Mouse (Mus musculus) hindbrain, embryonic 14.5 days (tissue): ENCODE data around the gene Hist1h4d. TPM values are rescaled to one million over a fixed set of nuclear protein-coding genes. Genes with fewer than 3 reads are reported as not detected.
"Not testable (repeated sequence)": the region's sequence is repeated elsewhere in the genome, so short reads cannot be mapped to it uniquely, and the experiment has no call there.

Experiments
- ATAC-seq: fragments of 200-750 bp; cut with Nextera tagmentation; 2 replicates; pipeline ENCODE4 v1.8.0; 2017; ENCODE audit warnings: moderate number of reproducible peaks, mild to moderate bottlenecking, moderate TSS enrichment, moderate library complexity; ENCODE audit not compliant: low FRiP score
- DNase-seq: peaks from one replicate; pipeline ENCODE4 v3.0.0-alpha.2; 2015; ENCODE audit warnings: low spot score
- H3K27ac ChIP-seq: fragments of 300-500 bp; sonication (generic); 2 replicates; pipeline ENCODE4 v1.5.1; 2014; ENCODE audit warnings: mild to moderate bottlenecking, moderate library complexity
- H3K27me3 ChIP-seq: fragments of 300-500 bp; sonication (generic); 2 replicates; pipeline ENCODE4 v1.6.1; 2014; ENCODE audit warnings: mild to moderate bottlenecking, low read length, mixed read lengths; ENCODE audit not compliant: control insufficient read depth, insufficient read depth
- H3K36me3 ChIP-seq: fragments of 300-500 bp; sonication (generic); replicated peaks from 2 replicates; pipeline ENCODE4 v1.6.1; 2014; ENCODE audit not compliant: control insufficient read depth, insufficient read depth
- H3K4me1 ChIP-seq: fragments of 300-500 bp; sonication (generic); replicated peaks from 2 replicates; pipeline ENCODE4 v1.6.1; 2014; ENCODE audit warnings: antibody characterized with exemption, low read length, mixed read lengths; ENCODE audit not compliant: control insufficient read depth, insufficient read depth
- H3K4me2 ChIP-seq: fragments of 300-500 bp; sonication (generic); replicated peaks from 2 replicates; pipeline ENCODE4 v1.6.1; 2014; ENCODE audit warnings: mild to moderate bottlenecking, moderate library complexity
- H3K4me3 ChIP-seq: fragments of 300-500 bp; sonication (generic); replicated peaks from 2 replicates; pipeline ENCODE4 v1.5.1; 2014; ENCODE audit warnings: mild to moderate bottlenecking, low read length
- H3K9ac ChIP-seq: fragments of 300-500 bp; sonication (generic); 2 replicates; pipeline ENCODE4 v1.6.1; 2014
- H3K9me3 ChIP-seq: fragments of 300-500 bp; sonication (generic); 2 replicates; pipeline ENCODE4 v1.6.1; 2016; ENCODE audit warnings: low read length; ENCODE audit not compliant: control insufficient read depth
- WGBS: fragments of 180-500 bp; shearing (Covaris S2); extraction: QIAGEN DNeasy Blood & Tissue Kit; methylation state at CpG from one replicate; pipeline ENCODE4 v1.1.7; 2014; 5-methylcytosine and 5-hydroxymethylcytosine counted together
- polyA plus RNA-seq: library from polyadenylated mRNA; unstranded; fragments of >200 nt; fragmentation: Nextera tagmentation; extraction: Ambion mirVana; gene quantifications from 2 replicates; pipeline ENCODE4 v1.2.1, GENCODE M21; 2014

The Hist1h4d gene
- polyA plus RNA-seq, 1 experiment from 2014 or later: 37.2 TPM

GRCm38 (mm10) chr13:23561531-23561882 lies 19.9 kb upstream of the Hist1h4d start:
- H3K9ac ChIP-seq: peak overlapping the region; percentile 62; the same call in 1 of the 2 replicates
- not testable (repeated sequence) for H3K27me3 ChIP-seq
- WGBS: 0% methylated on average over 2 of the region's 5 CpGs

GRCm38 (mm10) chr13:23561883-23562659 lies 19.3 kb upstream of the Hist1h4d start, which contains the start of gene Hist1h3e:
Gene Hist1h3e (minus strand): TSS chr13:23562369.
- ATAC-seq: peak; percentile 96
- Histone ChIP-seq H3K4me3 (peak within 1 kb of the TSS; percentile 34), H3K9ac (peak within 1 kb of the TSS; percentile 62), H3K4me2 (peak within 1 kb of the TSS; percentile 67), H3K27ac (peak within 1 kb of the TSS; percentile 96)
- DNase-seq: peak; percentile 98
- H3K4me1 ChIP-seq, H3K36me3 ChIP-seq, H3K9me3 ChIP-seq, H3K27me3 ChIP-seq: not testable (repeated sequence)
- WGBS: under 1% methylated on average over 46 of the region's 67 CpGs

More at GRCm38 (mm10) chr13:23561531-23561882, 19.9 kb upstream of the Hist1h4d start:
- not testable (repeated sequence) for H3K9me3 ChIP-seq, DNase-seq, H3K36me3 ChIP-seq, H3K4me1 ChIP-seq, ATAC-seq
- H3K27ac ChIP-seq: peak overlapping the region; percentile 96
- peak overlapping the region; percentile 67 for H3K4me2 ChIP-seq
- H3K4me3 ChIP-seq: peak overlapping the region; percentile 34

GRCm38 (mm10) chr13:23562699-23563462 lies 18.5 kb upstream of the Hist1h4d start:
- Histone ChIP-seq H3K4me2 (peak overlapping the region; percentile 67), H3K4me1 (no peaks in the 10 kb centered on the region), H3K9ac (peak overlapping the region; percentile 62), H3K27me3 (no peaks in the 10 kb centered on the region), H3K36me3 (no peaks in the 10 kb centered on the region), H3K4me3 (peak overlapping the region; percentile 34), H3K27ac (peak overlapping the region; percentile 96), H3K9me3 (no peaks in the 10 kb centered on the region)
- WGBS: 3% methylated on average over 18 of the region's 18 CpGs
- ATAC-seq (peak; percentile 63), DNase-seq (peak; percentile 83)

- H3K4me3 ChIP-seq: no peak overlapping the region
- DNase-seq: no peak
- no peaks in the 10 kb centered on the region for H3K27me3 ChIP-seq
- WGBS: 86% methylated on average over 2 of the region's 2 CpGs
- no peak overlapping the region for H3K4me2 ChIP-seq
- H3K4me1 ChIP-seq: no peaks in the 10 kb centered on the region
- no peak overlapping the region for H3K9ac ChIP-seq
- no peak for ATAC-seq
- no peaks in the 10 kb centered on the region for H3K36me3 ChIP-seq
- H3K9me3 ChIP-seq: no peaks in the 10 kb centered on the region
- H3K27ac ChIP-seq: peak overlapping the region; percentile 96; the same call in 1 of the 2 replicates
Measured at GRCm38 (mm10) chr13:23564482-23564881, 16.9 kb upstream of the Hist1h4d start.

GRCm38 (mm10) chr13:23570261-23571021 lies 11.0 kb upstream of the Hist1h4d start:
- H3K27me3 ChIP-seq, H3K36me3 ChIP-seq, H3K9me3 ChIP-seq, ATAC-seq, DNase-seq: not testable (repeated sequence)
- Histone ChIP-seq H3K4me2 (peak overlapping the region; percentile 67), H3K4me1 (peaks cover 25% of the 10 kb centered on the region), H3K27ac (peak overlapping the region; percentile 85), H3K9ac (peak overlapping the region; percentile 56), H3K4me3 (peak overlapping the region; percentile 32)
- 2% methylated on average over 22 of the region's 41 CpGs for WGBS

- ATAC-seq: peak; percentile 93
- under 1% methylated on average over 18 of the region's 18 CpGs for WGBS
- H3K4me2 ChIP-seq: peak within 1 kb of the TSS; percentile 67
- H3K9ac ChIP-seq: peak within 1 kb of the TSS; percentile 63
- H3K4me1 ChIP-seq: peaks cover 27% of the 10 kb centered on the region
- DNase-seq: peak; percentile 90
- no peaks in the 10 kb centered on the region for H3K27me3 ChIP-seq
- H3K4me3 ChIP-seq: peak within 1 kb of the TSS; percentile 32
- no peaks in the 10 kb centered on the region for H3K36me3 ChIP-seq
- H3K9me3 ChIP-seq: no peaks in the 10 kb centered on the region
- H3K27ac ChIP-seq: peak within 1 kb of the TSS; percentile 85
Measured at GRCm38 (mm10) chr13:23571022-23571503, 10.3 kb upstream of the Hist1h4d start, which contains the start of the genes Hist1h2ae and Hist1h2bg. Gene Hist1h2ae (minus strand): TSS chr13:23571220. Gene Hist1h2bg (plus strand): TSS chr13:23571396.

- Histone ChIP-seq H3K4me3 (peak overlapping the region; percentile 32), H3K9ac (peak overlapping the region; percentile 63), H3K4me2 (peak overlapping the region; percentile 67), H3K27ac (peak overlapping the region; percentile 85), H3K4me1 (peaks cover 33% of the 10 kb centered on the region)
- not testable (repeated sequence) for ATAC-seq, H3K36me3 ChIP-seq, H3K9me3 ChIP-seq, H3K27me3 ChIP-seq
- WGBS: 1% methylated on average over 11 of the region's 34 CpGs
- peak; percentile 51 for DNase-seq
Measured at GRCm38 (mm10) chr13:23571504-23572217, 9.7 kb upstream of the Hist1h4d start.

GRCm38 (mm10) chr13:23572218-23573033 lies 9.0 kb upstream of the Hist1h4d start:
- peak overlapping the region; percentile 85 for H3K27ac ChIP-seq
- H3K9ac ChIP-seq: peak overlapping the region; percentile 63
- H3K4me3 ChIP-seq: peak overlapping the region; percentile 35
- ATAC-seq: no peak
- 45% methylated on average over 2 of the region's 2 CpGs for WGBS
- peak overlapping the region; percentile 67 for H3K4me2 ChIP-seq
- no peaks in the 10 kb centered on the region for H3K27me3 ChIP-seq
- H3K9me3 ChIP-seq: no peaks in the 10 kb centered on the region
- H3K4me1 ChIP-seq: peaks cover 36% of the 10 kb centered on the region
- no peaks in the 10 kb centered on the region for H3K36me3 ChIP-seq
- no peak for DNase-seq
